Mouse (Mus musculus): Measurements from ENCODE around the gene Cep135. TPM values are rescaled to one million over a fixed set of nuclear protein-coding genes. Genes with fewer than 3 reads are reported as not detected.

The Cep135 gene
- polyA plus RNA-seq, 2 experiments, result 4.3 to 4.9 TPM

- ATAC-seq (ENCODE audit: insufficient read depth), result no peak
- no peaks in the 10 kb centered on the region for H3K27me3 ChIP-seq (ENCODE audit: control insufficient read depth, insufficient read depth, low read length)
Observed at GRCm38 (mm10) chr5:76651151-76651725, 62.7 kb downstream of the Cep135 start.

DNA sequence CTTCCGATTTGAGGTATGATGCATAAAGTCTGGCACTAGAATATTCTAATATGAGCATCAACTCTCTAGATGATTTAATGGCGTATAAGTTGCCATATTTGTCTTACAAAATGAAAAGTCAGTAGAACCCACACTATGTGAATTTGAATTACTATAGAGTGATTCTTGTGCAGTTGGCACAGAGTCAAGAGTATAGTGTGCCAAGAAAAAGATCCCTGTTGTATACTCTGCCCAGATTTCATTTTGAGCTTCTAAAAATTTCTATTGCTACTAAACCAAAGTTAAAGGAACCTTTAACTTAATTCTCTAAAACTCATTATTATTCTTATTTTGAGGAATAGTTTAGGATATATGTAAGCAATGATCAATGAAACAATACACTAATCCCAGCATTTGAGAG is 67.7 kb downstream of the Cep135 start, which contains the start of gene C530008M17Rik:
TSS of gene C530008M17Rik (plus strand) at position 301 of the 400 bp plus-strand sequence.
- peak within 1 kb of the TSS; percentile 89 for H3K27ac ChIP-seq
- H3K36me3 ChIP-seq (replicated peaks; ENCODE audit: control insufficient read depth, insufficient read depth, low read depth), result no peaks in the 10 kb centered on the region
- H3K9ac ChIP-seq (replicated peaks), result peak within 1 kb of the TSS; percentile 97
- H3K4me1 ChIP-seq (replicated peaks; ENCODE audit: control insufficient read depth in 2 of 2, insufficient read depth in 2 of 2, low read length in 1 of 2), result peaks cover 16 to 21% of the 10 kb centered on the region in 2 experiments
- no peaks in the 10 kb centered on the region for H3K9me3 ChIP-seq (ENCODE audit: control insufficient read depth, low read length)
- 86% methylated on average over 2 of the region's 2 CpGs for WGBS (ENCODE audit: insufficient replicate concordance)
- TF ChIP-seq EP300 (IDR thresholded peaks at IDR 0.05; ENCODE audit: low read depth) (no peak), CTCF (IDR thresholded peaks at IDR 0.05; ENCODE audit: low read depth) (no peak)
- H3K27me3 ChIP-seq (ENCODE audit: control insufficient read depth, insufficient read depth, low read length), result no peaks in the 10 kb centered on the region
- H3K4me2 ChIP-seq (ENCODE audit: low read depth), result peak within 1 kb of the TSS; percentile 87
- peak within 1 kb of the TSS; percentile 86 to 87 for H3K4me3 ChIP-seq (ENCODE audit: insufficient read depth in 1 of 2, low read depth in 2 of 2, low read length in 2 of 2)
- DNase-seq (ENCODE audit: low read depth in 3 of 3, low spot score in 3 of 3), result no peak
- no peak for ATAC-seq (ENCODE audit: insufficient read depth)

More at GRCm38 (mm10) chr5:76651151-76651725, 62.7 kb downstream of the Cep135 start:
- no peak for DNase-seq (ENCODE audit: low read depth in 3 of 3, low spot score in 3 of 3)
- Histone ChIP-seq H3K4me3 (ENCODE audit: insufficient read depth in 1 of 2, low read depth in 2 of 2, low read length in 2 of 2) (no peak overlapping the region), H3K36me3 (replicated peaks; ENCODE audit: control insufficient read depth, insufficient read depth, low read depth) (0 out of 2 replicates have a peak, but pooled peaks cover 4% of the 10 kb centered on the region), H3K9ac (replicated peaks) (no peak overlapping the region), H3K9me3 (ENCODE audit: control insufficient read depth, low read length) (no peaks in the 10 kb centered on the region), H3K4me2 (ENCODE audit: low read depth) (no peak overlapping the region), H3K4me1 (replicated peaks; ENCODE audit: control insufficient read depth in 2 of 2, insufficient read depth in 2 of 2, low read length in 1 of 2) (0 out of 4 replicates have a peak, but pooled peaks cover 0 to 2% of the 10 kb centered on the region in 2 experiments), H3K27ac (no peak overlapping the region)
- no peak for TF ChIP-seq CTCF (IDR thresholded peaks at IDR 0.05; ENCODE audit: low read depth)
- no peak for TF ChIP-seq EP300 (IDR thresholded peaks at IDR 0.05; ENCODE audit: low read depth)
- WGBS (ENCODE audit: insufficient replicate concordance), result 70% methylated on average over 5 of the region's 5 CpGs

DNA sequence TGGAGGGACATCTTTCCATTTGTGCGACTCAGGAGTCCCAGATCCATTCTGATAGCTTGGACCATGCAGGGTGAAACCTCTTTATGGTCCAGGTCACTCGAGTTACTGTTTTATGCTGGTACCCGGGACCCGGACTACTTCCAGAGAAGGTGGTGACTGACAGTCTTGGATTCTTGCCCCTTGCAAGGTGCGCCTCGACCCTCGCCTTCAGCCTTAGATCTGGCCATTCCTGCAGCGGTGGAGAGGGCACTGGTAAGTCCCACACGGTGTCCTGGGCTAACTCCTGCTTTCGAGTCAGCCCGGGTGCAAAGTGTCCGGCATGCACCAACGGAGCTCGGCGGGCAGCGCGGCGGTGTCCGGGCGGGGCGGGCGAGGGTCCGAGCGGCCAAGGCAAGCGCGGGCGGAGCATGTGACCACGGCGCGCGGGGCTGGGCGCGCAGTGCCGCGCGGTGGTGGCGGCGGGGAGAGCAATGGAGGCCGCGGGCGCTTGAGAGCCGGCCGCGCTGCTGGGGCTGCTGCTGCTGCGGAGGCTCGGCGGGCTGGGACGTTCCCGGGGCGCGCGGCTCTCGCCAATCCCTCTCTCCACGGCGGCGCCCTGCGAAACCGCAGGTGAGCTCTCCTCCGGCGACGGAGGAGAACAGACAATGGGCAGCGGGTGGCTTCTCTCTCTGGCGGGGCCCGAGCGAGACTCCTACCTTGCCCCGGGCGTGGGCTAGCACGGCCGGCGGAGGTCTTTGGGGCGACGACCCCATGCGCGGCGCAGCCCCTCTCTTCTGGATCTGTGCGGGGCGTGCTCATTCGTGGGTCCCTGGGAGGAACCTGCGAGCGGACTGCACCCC is 69.0 kb downstream of the Cep135 start:
- peak overlapping the region; percentile 87 for H3K4me2 ChIP-seq (ENCODE audit: low read depth)
- no peaks in the 10 kb centered on the region for H3K9me3 ChIP-seq (ENCODE audit: control insufficient read depth, low read length)
- no peaks in the 10 kb centered on the region for H3K27me3 ChIP-seq (ENCODE audit: control insufficient read depth, insufficient read depth, low read length)
- DNase-seq (ENCODE audit: low read depth in 3 of 3, low spot score in 3 of 3) (peak; percentile 32 to 41 (median 36)), ATAC-seq (ENCODE audit: insufficient read depth) (peak; percentile 60)
- H3K36me3 ChIP-seq (replicated peaks; ENCODE audit: control insufficient read depth, insufficient read depth, low read depth), result no peaks in the 10 kb centered on the region
- H3K27ac ChIP-seq, result peak overlapping the region; percentile 89
- WGBS (ENCODE audit: insufficient replicate concordance), result 1% methylated on average over 77 of the region's 80 CpGs
- peak overlapping the region; percentile 97 for H3K9ac ChIP-seq (replicated peaks)
- TF ChIP-seq CTCF (IDR thresholded peaks at IDR 0.05; ENCODE audit: low read depth) (no peak), EP300 (IDR thresholded peaks at IDR 0.05; ENCODE audit: low read depth) (no peak)
- H3K4me1 ChIP-seq (replicated peaks; ENCODE audit: control insufficient read depth in 2 of 2, insufficient read depth in 2 of 2, low read length in 1 of 2), result peaks cover 27% of the 10 kb centered on the region in 2 experiments
- H3K4me3 ChIP-seq (ENCODE audit: insufficient read depth in 1 of 2, low read depth in 2 of 2, low read length in 2 of 2), result peak overlapping the region; percentile 86 to 87

DNA sequence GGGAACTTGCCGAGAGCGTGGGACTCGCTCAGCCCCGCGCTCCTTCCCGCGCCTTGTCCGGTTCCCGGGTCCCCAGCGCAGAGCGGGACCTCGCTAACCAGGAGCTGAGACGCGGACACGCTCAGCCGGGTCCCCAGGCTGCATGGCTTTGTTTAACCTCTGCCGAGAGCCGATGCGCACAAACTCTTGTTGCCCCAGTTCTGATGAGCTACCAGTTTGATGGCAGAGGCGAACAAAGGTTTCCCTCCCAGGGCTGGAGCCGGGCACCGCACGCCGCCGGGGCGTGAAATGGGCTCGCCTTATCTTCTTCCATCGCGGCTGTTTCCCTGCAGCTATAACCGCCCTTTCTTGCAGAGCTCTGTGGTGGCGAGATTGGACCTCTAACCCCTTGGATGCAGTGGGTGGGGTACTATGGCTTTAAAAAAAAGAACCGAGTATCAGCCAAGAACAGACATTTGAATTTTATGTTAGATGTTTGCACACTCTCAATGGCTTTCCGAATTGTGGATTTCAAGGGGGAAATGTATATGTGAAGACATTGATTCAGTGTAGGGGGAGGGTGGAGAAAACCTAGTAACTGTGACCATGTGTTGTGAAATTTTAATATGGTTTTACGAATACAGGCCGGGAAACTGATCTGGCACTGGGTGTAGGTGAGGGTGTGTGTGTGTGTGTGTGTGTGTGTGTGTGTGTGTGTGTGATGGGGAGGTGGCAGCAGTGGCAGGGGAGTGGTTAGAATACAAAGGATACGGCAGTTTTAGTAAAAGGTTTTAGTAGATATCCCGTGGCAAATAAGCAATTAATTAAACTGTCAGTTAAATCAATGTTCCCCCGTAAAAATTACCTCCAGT is 69.8 kb downstream of the Cep135 start:
- no peaks in the 10 kb centered on the region for H3K27me3 ChIP-seq (ENCODE audit: control insufficient read depth, insufficient read depth, low read length)
- H3K4me1 ChIP-seq (replicated peaks; ENCODE audit: control insufficient read depth in 2 of 2, insufficient read depth in 2 of 2, low read length in 1 of 2), result peaks cover 27 to 28% of the 10 kb centered on the region in 2 experiments
- DNase-seq (ENCODE audit: low read depth in 3 of 3, low spot score in 3 of 3) (peak; percentile 82), ATAC-seq (ENCODE audit: insufficient read depth) (peak; percentile 94)
- TF ChIP-seq CTCF (IDR thresholded peaks at IDR 0.05; ENCODE audit: low read depth) (no peak), EP300 (IDR thresholded peaks at IDR 0.05; ENCODE audit: low read depth) (peak; percentile 95)
- H3K9me3 ChIP-seq (ENCODE audit: control insufficient read depth, low read length), result no peaks in the 10 kb centered on the region
- H3K36me3 ChIP-seq (replicated peaks; ENCODE audit: control insufficient read depth, insufficient read depth, low read depth), result no peaks in the 10 kb centered on the region
- H3K9ac ChIP-seq (replicated peaks), result peak overlapping the region; percentile 97
- peak overlapping the region; percentile 87 for H3K4me2 ChIP-seq (ENCODE audit: low read depth)
- H3K27ac ChIP-seq, result peak overlapping the region; percentile 89
- peak overlapping the region; percentile 86 to 87 for H3K4me3 ChIP-seq (ENCODE audit: insufficient read depth in 1 of 2, low read depth in 2 of 2, low read length in 2 of 2)
- 1% methylated on average over 38 of the region's 38 CpGs for WGBS (ENCODE audit: insufficient replicate concordance)
